Mouse (Mus musculus) adrenal gland (tissue): Measurements from ENCODE around the gene Dcdc2c.

Experiments
- intact Hi-C: fragments of 180-260 bp; cut with DNase I; formaldehyde crosslinking; loops from one replicate; pipeline ENCODE4 v1.15.1; 2025

Gene Dcdc2c

DNA sequence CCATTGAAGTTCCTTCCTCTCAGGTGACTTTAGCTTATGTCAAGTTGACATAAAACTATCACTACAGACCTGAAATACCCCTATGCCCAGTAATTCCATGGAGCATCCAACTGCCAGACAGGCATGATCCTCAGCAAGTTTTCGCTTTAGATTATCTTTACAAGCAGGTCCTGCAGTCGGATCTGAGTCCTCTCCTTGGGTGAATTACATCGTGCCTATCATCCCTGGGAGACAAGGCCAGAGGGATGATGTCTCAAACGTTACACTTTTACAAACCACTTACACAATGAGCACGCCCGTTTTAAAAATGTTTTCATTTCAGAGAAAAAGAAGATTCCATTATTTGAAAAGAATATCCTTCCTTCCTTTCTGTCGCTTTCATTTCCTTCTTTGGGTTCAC, 91.7 kb downstream of the Dcdc2c start:
- intact Hi-C loops = no loop called here

DNA sequence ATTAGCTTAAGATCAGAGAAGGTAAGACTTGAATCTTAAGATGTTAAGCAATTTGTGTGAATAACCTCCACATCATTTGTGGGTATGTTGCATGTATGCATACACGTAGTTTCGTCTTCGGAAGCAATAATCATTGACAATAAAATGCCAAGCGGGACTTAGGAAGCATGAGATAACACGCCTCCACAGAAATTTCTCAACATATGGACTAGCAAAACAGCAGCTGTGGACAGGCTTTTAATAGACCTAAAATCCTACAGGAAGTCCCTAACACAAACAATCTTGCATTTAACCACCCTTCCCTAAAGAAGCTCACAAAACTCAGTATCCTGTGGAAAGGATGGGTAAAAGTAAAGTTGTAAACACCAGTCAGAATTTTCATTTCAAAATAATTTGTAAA, 93.4 kb downstream of the Dcdc2c start:
- intact Hi-C loops = no loop called here

DNA sequence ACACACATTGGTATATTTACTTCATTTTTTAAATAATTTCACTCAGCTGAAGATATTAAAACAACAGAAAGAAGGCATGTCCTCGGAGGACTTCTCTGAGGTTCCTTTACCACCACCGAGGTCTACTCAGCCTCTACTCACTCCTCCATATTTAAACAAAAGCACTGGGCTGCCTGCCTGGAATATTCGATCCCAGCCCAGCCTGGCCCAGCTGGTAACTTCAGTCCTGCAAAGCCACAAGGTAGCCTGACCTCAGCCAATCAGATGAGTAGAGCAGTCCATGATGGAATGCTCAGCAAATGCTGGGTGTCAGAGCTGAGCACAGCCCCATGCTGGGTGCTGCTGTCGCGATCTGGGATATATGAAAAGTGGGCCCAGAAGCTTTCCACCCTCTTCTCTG, 115.7 kb downstream of the Dcdc2c start:
- intact Hi-C loops = no loop called here

DNA sequence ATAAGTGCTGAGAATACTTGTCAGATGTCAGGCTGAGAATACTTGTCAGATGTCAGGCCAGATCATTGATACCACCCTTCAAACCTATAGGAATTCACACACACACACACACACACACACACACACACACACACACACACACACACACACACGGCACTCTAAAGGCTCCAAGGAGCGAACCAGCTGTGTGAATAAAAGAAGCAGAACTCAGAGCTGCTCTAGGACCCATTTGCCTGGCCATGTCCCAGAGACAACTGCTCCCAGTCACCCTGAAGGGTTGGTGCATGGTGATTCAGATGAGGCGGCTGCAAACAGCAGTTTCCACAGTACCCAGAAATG, 119.5 kb downstream of the Dcdc2c start:
- intact Hi-C loops = loop anchor here (2.0 to 5.0 kb wide), 2 partner anchors 834 to 1900 kb away; no protein-coding TSS in a partner anchor

DNA sequence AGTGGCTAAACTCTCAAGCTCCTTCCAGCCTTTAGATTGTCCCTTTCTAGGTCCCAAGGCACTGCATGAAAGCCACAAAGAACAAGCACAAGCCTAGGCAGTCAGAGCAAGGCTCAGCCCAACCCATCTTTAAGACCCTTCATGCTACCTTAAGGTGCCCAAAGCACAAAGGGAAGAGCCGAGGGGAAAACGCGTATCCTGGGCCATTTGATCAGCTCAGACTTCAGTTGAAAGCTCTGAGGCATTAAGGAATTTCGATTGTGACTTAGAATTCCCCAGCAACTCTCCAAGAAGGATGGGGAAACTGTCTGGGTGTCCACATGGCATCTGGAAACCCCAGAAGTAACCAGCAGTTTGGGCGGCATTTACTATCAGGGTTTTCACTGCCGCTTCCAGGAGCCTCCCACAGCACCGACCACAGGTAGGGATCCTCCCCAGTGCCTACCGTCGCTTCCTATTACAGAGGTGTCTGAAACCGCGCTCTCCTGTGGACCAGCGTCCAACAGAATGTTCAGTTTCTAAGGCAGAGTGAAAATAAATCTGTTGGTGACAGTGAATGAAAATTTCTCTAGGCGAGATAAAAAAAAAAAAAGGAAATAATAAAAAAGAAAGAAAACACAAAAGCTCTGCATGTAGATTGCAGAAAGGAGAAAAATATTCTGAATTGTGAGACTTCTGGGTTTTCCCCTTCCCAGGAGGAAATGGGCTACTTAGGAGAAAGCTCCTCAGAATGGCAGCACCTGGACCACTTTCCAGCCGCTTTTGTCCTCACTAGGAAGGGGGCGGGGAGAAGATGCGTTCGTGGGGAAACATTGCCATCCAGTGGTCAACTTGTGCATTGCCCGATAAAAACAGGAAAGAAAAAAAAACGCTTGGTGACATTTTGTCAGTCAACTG, 120.1 kb downstream of the Dcdc2c start:
- intact Hi-C loops = loop anchor here (2.0 to 5.0 kb wide), 2 partner anchors 833 to 1900 kb away; no protein-coding TSS in a partner anchor

DNA sequence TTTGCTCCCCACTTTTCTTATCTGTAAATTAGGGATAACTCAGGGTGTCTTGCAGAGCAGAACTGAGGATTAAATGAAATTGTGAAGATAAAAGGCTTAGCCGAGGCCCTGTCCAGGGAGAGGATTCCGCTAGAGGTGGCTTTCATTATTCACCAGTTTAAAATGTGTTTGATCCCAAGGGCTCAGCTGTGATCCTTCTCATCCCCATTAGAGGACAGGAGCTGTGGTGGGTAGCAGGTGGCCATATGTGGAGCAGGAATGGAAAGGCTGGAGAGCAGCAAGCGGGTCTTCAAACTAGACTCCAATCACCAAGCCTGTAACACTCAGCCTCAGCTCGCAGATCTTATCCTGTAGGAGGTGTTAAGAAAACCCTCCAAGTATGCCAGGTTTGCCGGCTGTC, 122.3 kb downstream of the Dcdc2c start:
- intact Hi-C loops = loop anchor here (5.0 kb wide), 1 partner anchor 1898 kb away; no protein-coding TSS in a partner anchor

DNA sequence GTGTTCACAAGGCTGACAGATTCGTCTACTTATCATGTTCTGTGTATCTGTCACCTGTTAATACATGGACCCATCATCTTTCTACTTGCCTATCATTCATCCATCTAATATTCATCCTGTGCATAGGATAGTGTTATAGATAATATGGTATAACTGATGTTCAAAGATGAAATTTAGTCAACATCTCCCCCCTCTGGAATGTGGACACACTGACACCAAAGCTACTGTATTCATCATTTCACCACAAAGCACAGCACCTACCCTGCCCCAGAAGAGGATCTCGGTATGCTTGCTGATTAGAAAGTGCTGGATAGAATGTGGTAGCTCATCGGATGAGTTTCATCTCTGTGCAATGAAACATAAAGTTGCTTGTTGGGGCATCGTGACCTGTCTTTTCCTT, 135.2 kb downstream of the Dcdc2c start:
- intact Hi-C loops = no loop called here

DNA sequence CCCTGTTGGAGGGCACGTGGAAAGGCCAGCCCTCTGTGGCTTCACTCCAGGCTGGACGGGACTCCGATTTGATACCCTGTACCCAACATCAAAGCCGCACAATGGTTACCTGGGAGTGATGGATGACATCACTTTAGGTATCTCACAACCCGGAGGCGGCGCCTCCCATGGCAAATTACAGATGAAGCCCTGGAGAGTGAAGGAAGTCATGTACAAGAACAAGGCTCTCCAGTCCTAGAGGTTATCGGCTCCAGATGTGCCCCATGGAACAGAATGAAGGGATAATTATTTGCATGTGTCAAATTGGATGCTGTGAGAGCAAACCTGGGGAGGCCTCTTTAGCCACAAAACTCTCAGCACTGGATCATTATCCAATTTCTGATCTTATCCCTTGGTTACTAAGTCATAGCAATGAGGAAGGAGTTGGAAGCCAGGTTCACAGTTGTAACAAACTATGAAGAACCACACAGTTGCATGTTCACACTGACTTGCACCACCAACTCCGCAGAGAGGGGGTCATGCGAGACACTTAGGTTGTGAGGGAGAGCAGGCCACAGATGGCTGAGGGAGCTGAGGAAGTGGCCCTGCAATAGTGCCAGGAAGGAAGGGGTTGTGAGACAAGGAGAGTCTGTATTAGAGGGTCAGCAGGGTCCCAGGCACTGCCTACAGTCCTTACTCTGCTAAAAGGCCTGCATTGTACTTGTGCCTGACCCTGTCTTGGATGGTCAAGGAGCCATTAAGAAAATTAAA, 144.4 kb downstream of the Dcdc2c start:
- intact Hi-C loops = no loop called here

DNA sequence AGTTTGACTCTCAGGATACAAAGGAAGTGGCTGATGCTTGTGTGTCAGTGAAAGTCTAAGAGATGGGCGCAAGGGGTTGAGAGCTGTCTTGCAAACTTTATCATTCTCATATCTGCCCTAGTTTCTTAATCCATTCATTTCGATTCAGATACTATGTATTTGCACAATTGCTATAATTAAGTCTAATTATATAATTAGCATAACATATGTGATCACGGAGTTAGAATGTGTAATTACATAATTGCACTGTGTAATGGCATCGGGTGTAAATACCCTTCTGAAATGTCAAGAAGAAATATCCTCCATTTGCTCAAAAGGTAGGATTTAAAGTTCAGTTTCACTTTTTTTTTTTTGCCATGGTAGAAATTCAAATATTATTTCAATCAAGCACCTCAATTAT, 149.9 kb downstream of the Dcdc2c start:
- intact Hi-C loops = no loop called here

DNA sequence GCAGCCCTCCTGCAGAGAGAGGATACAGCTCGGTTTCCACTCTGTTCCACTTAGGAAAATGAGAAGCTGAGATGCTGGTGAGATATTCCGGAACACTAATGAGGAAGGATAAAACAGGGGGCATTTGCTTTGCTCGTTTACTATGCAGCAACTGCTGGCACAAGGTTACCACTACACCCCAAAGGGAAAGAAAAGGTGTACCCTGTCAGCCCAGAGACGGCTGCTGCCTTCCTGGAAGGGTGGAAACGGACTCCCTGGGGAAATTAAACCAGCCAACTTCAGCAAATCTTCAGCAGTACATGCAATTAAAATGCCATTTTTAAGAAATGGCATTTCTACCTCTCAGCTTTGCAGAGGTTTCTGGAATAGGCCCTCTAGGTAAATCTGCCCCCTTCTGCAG, 150.8 kb downstream of the Dcdc2c start:
- intact Hi-C loops = no loop called here

DNA sequence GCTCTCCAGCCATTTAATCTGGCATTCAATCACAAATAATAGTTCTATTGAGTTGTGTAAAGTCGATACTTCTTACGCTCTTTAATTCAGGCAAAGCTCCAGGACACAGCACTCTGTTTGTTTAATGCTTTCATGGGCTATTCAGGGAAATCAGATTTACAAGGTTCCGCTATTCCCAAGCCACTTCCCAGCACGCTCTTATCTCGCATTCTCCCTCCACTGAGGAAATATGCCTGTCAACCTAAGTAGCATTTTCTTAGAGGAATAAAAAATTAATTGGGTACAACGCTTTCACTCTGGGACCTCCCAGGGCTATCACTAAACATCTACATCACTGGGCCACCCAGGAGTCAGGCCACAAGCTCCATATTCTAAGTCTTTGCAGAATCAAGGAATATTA, 160.1 kb downstream of the Dcdc2c start:
- intact Hi-C loops = no loop called here
